Mouse (Mus musculus): ENCODE results near the gene Tmem216. TPM values are rescaled to one million over a fixed set of nuclear protein-coding genes. Genes with fewer than 3 reads are reported as not detected.

Gene Tmem216
- polyA plus RNA-seq, 1 experiment from 2014 or later: 52.3 TPM

- 73% methylated on average over 5 of the region's 5 CpGs for WGBS
- Histone ChIP-seq H3K36me3 (peaks cover 29% of the 10 kb centered on the region), H3K4me1 (no peaks in the 10 kb centered on the region), H3K9me3 (no peaks in the 10 kb centered on the region), H3K27ac (replicated peaks) (no peak overlapping the region), H3K27me3 (no peaks in the 10 kb centered on the region), H3K9ac (replicated peaks) (no peak overlapping the region), H3K4me3 (no peak overlapping the region), H3K4me2 (replicated peaks) (no peak overlapping the region)
- ATAC-seq (ENCODE audit: low FRiP score, low read depth): no peak
Observed at GRCm38 (mm10) chr19:10589127-10589857, 33.3 kb upstream of the Tmem216 start.

- H3K9me3 ChIP-seq: no peaks in the 10 kb centered on the region
- no peak overlapping the region for H3K4me2 ChIP-seq (replicated peaks)
- no peaks in the 10 kb centered on the region for H3K27me3 ChIP-seq
- no peak overlapping the region for H3K4me3 ChIP-seq
- peaks cover 23% of the 10 kb centered on the region; the same call in 1 of the 2 replicates for H3K36me3 ChIP-seq
- no peaks in the 10 kb centered on the region for H3K4me1 ChIP-seq
- H3K9ac ChIP-seq (replicated peaks): no peak overlapping the region
- WGBS: 79% methylated on average over 8 of the region's 8 CpGs
- H3K27ac ChIP-seq (replicated peaks): no peak overlapping the region
- no peak for ATAC-seq (ENCODE audit: low FRiP score, low read depth)
Observed at GRCm38 (mm10) chr19:10587231-10587630, 31.2 kb upstream of the Tmem216 start.

GRCm38 (mm10) chr19:10585112-10585511 is 29.1 kb upstream of the Tmem216 start:
- ATAC-seq (ENCODE audit: low FRiP score, low read depth): no peak
- no peak overlapping the region for H3K4me3 ChIP-seq
- no peaks in the 10 kb centered on the region for H3K9me3 ChIP-seq
- H3K4me1 ChIP-seq: no peaks in the 10 kb centered on the region
- no peaks in the 10 kb centered on the region for H3K27me3 ChIP-seq
- no peak overlapping the region for H3K4me2 ChIP-seq (replicated peaks)
- no peak overlapping the region for H3K9ac ChIP-seq (replicated peaks)
- no peak overlapping the region for H3K27ac ChIP-seq (replicated peaks)
- WGBS: 94% methylated on average over 8 of the region's 8 CpGs
- peaks cover 12% of the 10 kb centered on the region; the same call in 1 of the 2 replicates for H3K36me3 ChIP-seq

GRCm38 (mm10) chr19:10583550-10584146 is 27.6 kb upstream of the Tmem216 start:
- Histone ChIP-seq H3K4me1 (0 out of 2 replicates have a peak, but pooled peaks cover under 1% of the 10 kb centered on the region), H3K27me3 (no peaks in the 10 kb centered on the region), H3K27ac (replicated peaks) (no peak overlapping the region), H3K9me3 (no peaks in the 10 kb centered on the region), H3K9ac (replicated peaks) (no peak overlapping the region), H3K36me3 (peaks cover 12% of the 10 kb centered on the region; the same call in 1 of the 2 replicates), H3K4me2 (replicated peaks) (no peak overlapping the region), H3K4me3 (no peak overlapping the region)
- WGBS: 86% methylated on average over 7 of the region's 7 CpGs
- no peak for ATAC-seq (ENCODE audit: low FRiP score, low read depth)

GRCm38 (mm10) chr19:10581984-10582383 is 25.9 kb upstream of the Tmem216 start:
- Histone ChIP-seq H3K9ac (replicated peaks) (no peak overlapping the region), H3K27me3 (no peaks in the 10 kb centered on the region), H3K36me3 (peaks cover 12% of the 10 kb centered on the region; the same call in 1 of the 2 replicates), H3K9me3 (no peaks in the 10 kb centered on the region), H3K4me2 (replicated peaks) (no peak overlapping the region), H3K27ac (replicated peaks) (no peak overlapping the region), H3K4me3 (no peak overlapping the region), H3K4me1 (peaks cover 10% of the 10 kb centered on the region; the same call in 1 of the 2 replicates)
- ATAC-seq (ENCODE audit: low FRiP score, low read depth): no peak
- WGBS: 84% methylated on average over 6 of the region's 6 CpGs

GRCm38 (mm10) chr19:10580761-10581160 is 24.7 kb upstream of the Tmem216 start:
- no peak overlapping the region for H3K4me2 ChIP-seq (replicated peaks)
- ATAC-seq (ENCODE audit: low FRiP score, low read depth): no peak
- peaks cover 15% of the 10 kb centered on the region for H3K4me1 ChIP-seq
- whole genome bisulfite sequencing: 77% methylated on average over 3 of the region's 3 CpGs
- no peaks in the 10 kb centered on the region for H3K9me3 ChIP-seq
- H3K27me3 ChIP-seq: no peaks in the 10 kb centered on the region
- no peak overlapping the region for H3K27ac ChIP-seq (replicated peaks)
- no peak overlapping the region for H3K9ac ChIP-seq (replicated peaks)
- no peak overlapping the region for H3K4me3 ChIP-seq
- peaks cover 12% of the 10 kb centered on the region; the same call in 1 of the 2 replicates for H3K36me3 ChIP-seq

- Histone ChIP-seq H3K36me3 (peaks cover 11% of the 10 kb centered on the region), H3K4me3 (no peak overlapping the region), H3K27ac (replicated peaks) (no peak overlapping the region), H3K4me2 (replicated peaks) (no peak overlapping the region), H3K9me3 (no peaks in the 10 kb centered on the region), H3K4me1 (peaks cover 15% of the 10 kb centered on the region), H3K27me3 (no peaks in the 10 kb centered on the region), H3K9ac (replicated peaks) (no peak overlapping the region)
- 84% methylated on average over 3 of the region's 3 CpGs for WGBS
- ATAC-seq (ENCODE audit: low FRiP score, low read depth): no peak
Observed at GRCm38 (mm10) chr19:10580102-10580501, 24.1 kb upstream of the Tmem216 start.

GRCm38 (mm10) chr19:10576690-10577561 is 20.9 kb upstream of the Tmem216 start, which contains the start of the genes Cyb561a3 and Tmem138:
TSS of gene Cyb561a3 (plus strand) at chr19:10577172.
TSS of gene Tmem138 (minus strand) at chr19:10577362.
- peak within 1 kb of the TSS; percentile 83 for H3K4me2 ChIP-seq (replicated peaks)
- H3K27ac ChIP-seq (replicated peaks): peak within 1 kb of the TSS; percentile 92
- H3K4me1 ChIP-seq: peaks cover 15% of the 10 kb centered on the region
- WGBS: under 1% methylated on average over 44 of the region's 44 CpGs
- H3K9me3 ChIP-seq: no peaks in the 10 kb centered on the region
- peak within 1 kb of the TSS; percentile 71 for H3K4me3 ChIP-seq
- no peaks in the 10 kb centered on the region for H3K27me3 ChIP-seq
- H3K36me3 ChIP-seq: peaks cover 28% of the 10 kb centered on the region
- ATAC-seq (ENCODE audit: low FRiP score, low read depth): peak; percentile 96
- H3K9ac ChIP-seq (replicated peaks): peak within 1 kb of the TSS; percentile 73

- Histone ChIP-seq H3K27ac (replicated peaks) (no peak overlapping the region), H3K36me3 (peaks cover 55% of the 10 kb centered on the region), H3K4me1 (no peaks in the 10 kb centered on the region), H3K4me2 (replicated peaks) (no peak overlapping the region), H3K9me3 (no peaks in the 10 kb centered on the region), H3K4me3 (no peak overlapping the region), H3K9ac (replicated peaks) (no peak overlapping the region), H3K27me3 (no peaks in the 10 kb centered on the region)
- ATAC-seq (ENCODE audit: low FRiP score, low read depth): no peak
- WGBS: 96% methylated on average over 6 of the region's 6 CpGs
Observed at GRCm38 (mm10) chr19:10569627-10570026, 13.6 kb upstream of the Tmem216 start.

GRCm38 (mm10) chr19:10565217-10565616 is 9.2 kb upstream of the Tmem216 start:
- no peaks in the 10 kb centered on the region for H3K9me3 ChIP-seq
- H3K4me2 ChIP-seq (replicated peaks): no peak overlapping the region
- 84% methylated on average over 4 of the region's 4 CpGs for WGBS
- H3K27me3 ChIP-seq: no peaks in the 10 kb centered on the region
- no peak overlapping the region for H3K27ac ChIP-seq (replicated peaks)
- H3K4me3 ChIP-seq: no peak overlapping the region
- no peak for ATAC-seq (ENCODE audit: low FRiP score, low read depth)
- H3K9ac ChIP-seq (replicated peaks): no peak overlapping the region
- peaks cover 15% of the 10 kb centered on the region; the same call in 1 of the 2 replicates for H3K36me3 ChIP-seq
- H3K4me1 ChIP-seq: no peaks in the 10 kb centered on the region

- ATAC-seq (ENCODE audit: low FRiP score, low read depth): no peak
- 90% methylated on average over 6 of the region's 6 CpGs for WGBS
- no peaks in the 10 kb centered on the region for H3K4me1 ChIP-seq
- peaks cover 6% of the 10 kb centered on the region; the same call in 1 of the 2 replicates for H3K36me3 ChIP-seq
- H3K27ac ChIP-seq (replicated peaks): no peak overlapping the region
- no peak overlapping the region for H3K9ac ChIP-seq (replicated peaks)
- no peaks in the 10 kb centered on the region for H3K9me3 ChIP-seq
- no peak overlapping the region for H3K4me3 ChIP-seq
- H3K27me3 ChIP-seq: no peaks in the 10 kb centered on the region
- no peak overlapping the region for H3K4me2 ChIP-seq (replicated peaks)
Observed at GRCm38 (mm10) chr19:10564278-10564677, 8.2 kb upstream of the Tmem216 start.

All from midbrain, embryonic 12.5 days (tissue).